Mouse (Mus musculus) MEL (cell line): ENCODE data around the gene Gm20388.

ENCODE experiments used
- CTCF ChIP-seq, 3 experiments: IDR thresholded peaks in 2 of 3; conservative IDR thresholded peaks in 1 of 3; 2 replicates each; pipeline ENCODE4 v1.5.1; 2011 to 2012; ENCODE audit warnings: low read length in 3 of 3, low read depth in 2 of 3, mild to moderate bottlenecking in 2 of 3, improper control_type of control experiment in 1 of 3, inconsistent platforms in 1 of 3, mixed read lengths in 1 of 3, moderate library complexity in 1 of 3; ENCODE audit not compliant: control insufficient read depth in 1 of 3, insufficient read depth in 1 of 3, poor library complexity in 1 of 3, severe bottlenecking in 1 of 3
- E2F4 ChIP-seq: IDR thresholded peaks from 2 replicates; pipeline ENCODE4 v1.6.1; 2011; ENCODE audit warnings: low read depth, low read length, improper control_type of control experiment, borderline replicate concordance
- EP300 ChIP-seq, 2 experiments: IDR thresholded peaks; 2 replicates each; pipeline ENCODE4 v1.6.1; 2011; ENCODE audit warnings: improper control_type of control experiment in 2 of 2, low read length in 2 of 2, low read depth in 1 of 2, mild to moderate bottlenecking in 1 of 2
- GABPA ChIP-seq: IDR thresholded peaks from 2 replicates; pipeline ENCODE4 v1.6.1; 2012; ENCODE audit warnings: low read depth, mild to moderate bottlenecking, inconsistent platforms, low read length, improper control_type of control experiment, moderate library complexity
- GATA1 ChIP-seq: IDR thresholded peaks from 2 replicates; pipeline ENCODE4 v1.6.1; 2011; ENCODE audit warnings: low read depth, low read length, improper control_type of control experiment
- HCFC1 ChIP-seq: IDR thresholded peaks from 2 replicates; pipeline ENCODE4 v1.6.1; 2012; ENCODE audit warnings: low read depth, mild to moderate bottlenecking, inconsistent platforms, low read length, improper control_type of control experiment, moderate library complexity
- MAFK ChIP-seq: IDR thresholded peaks from 2 replicates; pipeline ENCODE4 v1.6.1; 2011; ENCODE audit warnings: low read depth, mild to moderate bottlenecking, low read length, improper control_type of control experiment, borderline replicate concordance
- MAX ChIP-seq: IDR thresholded peaks from 2 replicates; pipeline ENCODE4 v1.6.1; 2011; ENCODE audit warnings: low read length, improper control_type of control experiment
- MAZ ChIP-seq: IDR thresholded peaks from 2 replicates; pipeline ENCODE4 v1.6.1; 2012; ENCODE audit warnings: low read depth, mild to moderate bottlenecking, inconsistent platforms, low read length, improper control_type of control experiment
- NELFE ChIP-seq: IDR thresholded peaks from 2 replicates; pipeline ENCODE4 v1.6.1; 2011; ENCODE audit warnings: low read depth, low read length, improper control_type of control experiment
- POLR2A ChIP-seq, 2 experiments: IDR thresholded peaks; 2 replicates each; pipeline ENCODE4 v1.6.1; 2011 to 2012; ENCODE audit warnings: low read length in 2 of 2, mild to moderate bottlenecking in 2 of 2, control low read depth in 1 of 2, improper control_type of control experiment in 1 of 2, low read depth in 1 of 2, moderate library complexity in 1 of 2; ENCODE audit not compliant: control insufficient read depth in 1 of 2, insufficient read depth in 1 of 2, poor library complexity in 1 of 2
- POLR2AphosphoS2 ChIP-seq: IDR thresholded peaks from 2 replicates; pipeline ENCODE4 v1.6.1; 2011; ENCODE audit warnings: low read length, improper control_type of control experiment
- TCF12 ChIP-seq: IDR thresholded peaks from 2 replicates; pipeline ENCODE4 v1.6.1; 2014; ENCODE audit warnings: low read depth, mild to moderate bottlenecking, inconsistent platforms, low read length, improper control_type of control experiment, moderate library complexity

DNA sequence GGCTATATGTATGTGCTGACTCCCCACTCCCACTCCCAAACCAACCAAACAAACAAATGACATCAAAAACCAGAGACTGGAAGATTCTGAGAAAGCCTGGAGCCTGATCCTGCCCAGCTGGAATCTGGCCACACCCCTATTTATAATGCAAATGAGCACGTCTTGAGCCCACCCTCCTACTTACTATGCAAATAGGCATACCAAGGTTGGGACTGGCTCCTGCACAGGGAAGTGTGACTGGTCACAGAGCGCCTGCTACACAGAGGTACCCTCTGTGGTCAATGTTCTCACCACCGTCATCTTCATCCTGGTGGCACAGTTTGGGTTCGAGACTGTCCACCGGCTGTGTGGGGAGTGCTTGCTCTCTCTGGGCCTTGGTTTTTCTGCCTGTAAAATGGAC, 464.5 kb downstream of the Gm20388 start:
- TF ChIP-seq CTCF (IDR thresholded peaks at IDR 0.05 in 2 of 3, conservative IDR thresholded peaks at IDR 0.05 in 1 of 3; ENCODE audit: control insufficient read depth in 1 of 3, insufficient read depth in 1 of 3, low read depth in 2 of 3, low read length in 3 of 3, poor library complexity in 1 of 3, severe bottlenecking in 1 of 3) (no peak), TCF12 (0 out of 2 replicates have a peak, but pooled peaks have one; percentile 24), HCFC1 (no peak), POLR2AphosphoS2 (peak; percentile 45; the same call in 1 of the 2 replicates), GATA1 (no peak), POLR2A (IDR thresholded peaks at IDR 0.05; ENCODE audit: control insufficient read depth in 1 of 2, insufficient read depth in 1 of 2, low read depth in 1 of 2, low read length in 2 of 2, poor library complexity in 1 of 2) (peak in 1 of 2 experiments; percentile 84; a peak in 2 of 4 replicates), MAX (no peak), GABPA (no peak), E2F4 (no peak), MAFK (no peak), NELFE (peak; percentile 43), MAZ (no peak), EP300 (IDR thresholded peaks at IDR 0.05; ENCODE audit: low read depth in 1 of 2, low read length in 2 of 2) (0 out of 4 replicates have a peak, but pooled peaks of 1 of the 2 experiments have one; percentile 6)
